Mouse (Mus musculus) cerebellum, adult 2 months (tissue): ENCODE data around the gene Ciapin1. TPM values are rescaled to one million over a fixed set of nuclear protein-coding genes. Genes with fewer than 3 reads are reported as not detected.

Experiments
- DNase-seq, 2 experiments: peaks; one replicate each; pipeline ENCODE4 v3.0.0; 2021
- H3K27ac ChIP-seq: fragments of 200-500 bp; 2 replicates; pipeline ENCODE4 v1.5.1; 2012; ENCODE audit warnings: low read length, control low read depth, inconsistent platforms; ENCODE audit not compliant: insufficient read depth
- H3K27me3 ChIP-seq: fragments of 200-500 bp; 2 replicates; pipeline ENCODE4 v1.6.1; 2012; ENCODE audit warnings: inconsistent platforms, mild to moderate bottlenecking, low read length, moderate library complexity; ENCODE audit not compliant: control insufficient read depth, insufficient read depth
- H3K4me1 ChIP-seq: fragments of 200-500 bp; 2 replicates; pipeline ENCODE4 v1.6.1; 2011; ENCODE audit warnings: low read length; ENCODE audit not compliant: control insufficient read depth, insufficient read depth
- H3K4me3 ChIP-seq: fragments of 200-500 bp; replicated peaks from 2 replicates; pipeline ENCODE3; 2011; ENCODE audit warnings: mild to moderate bottlenecking, low read depth, low read length, control low read depth; ENCODE audit not compliant: insufficient read depth
- CTCF ChIP-seq: fragments of 200-500 bp; IDR thresholded peaks from 2 replicates; pipeline ENCODE4 v1.5.1; 2011; ENCODE audit warnings: low read depth, mild to moderate bottlenecking, control low read depth, low read length, moderate library complexity, borderline replicate concordance; ENCODE audit not compliant: insufficient read depth
- POLR2A ChIP-seq: fragments of 200-500 bp; IDR thresholded peaks from 2 replicates; pipeline ENCODE4 v1.6.1; 2011; ENCODE audit warnings: low read length, control low read depth, borderline replicate concordance; ENCODE audit not compliant: insufficient read depth
- WGBS: fragments of 180-500 bp; shearing (Covaris S2); methylation state at CpG from one replicate; pipeline ENCODE4 v1.1.7; 2018; 5-methylcytosine and 5-hydroxymethylcytosine counted together
- polyA plus RNA-seq: library from polyadenylated mRNA; depleted of rRNA; stranded (reverse); fragments of >200 nt; gene quantifications from 2 replicates; pipeline ENCODE4 v1.2.3, GENCODE M21; 2012

The Ciapin1 gene
- polyA plus RNA-seq, 1 experiment: 58.4 TPM

DNA sequence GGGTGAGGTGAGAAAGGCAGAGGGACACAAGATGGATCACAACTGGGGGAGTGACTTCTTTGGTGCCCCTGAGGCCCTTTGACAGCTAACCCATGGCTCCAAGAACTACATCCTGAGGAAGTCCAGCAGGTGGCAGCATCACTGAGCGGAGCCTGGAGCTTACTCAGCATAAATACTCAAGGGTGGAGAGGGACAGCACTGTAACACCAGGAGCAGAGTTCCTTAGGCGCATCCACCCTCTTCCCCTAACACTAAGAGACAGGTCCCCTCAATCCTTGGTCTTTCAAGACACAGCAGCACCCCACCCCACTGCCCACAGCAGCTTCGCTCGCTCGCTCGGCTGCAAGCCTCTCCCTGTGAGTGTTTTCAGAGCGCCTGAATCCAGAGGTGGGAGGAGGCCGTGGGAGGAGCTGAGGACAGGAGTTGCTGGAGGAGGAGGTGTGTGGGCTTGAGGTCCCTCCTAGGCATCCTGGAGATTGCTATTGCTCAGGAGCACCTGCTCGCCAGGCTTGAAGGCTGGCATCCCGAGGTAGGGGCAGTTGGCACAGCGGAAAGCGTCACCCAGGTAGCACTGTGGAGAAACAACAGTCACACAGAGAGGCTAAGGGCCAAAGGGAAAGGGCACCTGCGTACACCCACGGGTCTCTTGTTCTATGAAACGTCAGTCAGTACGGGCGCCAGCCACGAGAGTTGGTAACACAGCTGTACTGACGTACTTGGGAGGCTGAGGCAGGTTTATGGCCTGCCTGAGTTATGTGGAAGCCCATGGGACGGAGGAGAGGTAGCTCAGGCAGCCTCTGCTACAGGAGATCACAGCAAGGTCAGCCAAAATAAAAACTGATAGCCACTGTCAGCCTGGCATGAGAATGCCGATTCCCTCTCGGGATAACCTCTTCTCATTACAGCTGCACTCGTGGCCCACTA is 15.3 kb downstream of the Ciapin1 start:
- Histone ChIP-seq H3K27me3 (no peaks in the 10 kb centered on the region), H3K4me1 (no peaks in the 10 kb centered on the region; the same call in 1 of the 2 replicates), H3K4me3 (no peak overlapping the region), H3K27ac (no peak overlapping the region)
- peak; percentile 65 for TF ChIP-seq CTCF
- no peak for TF ChIP-seq POLR2A
- peak in 1 of 2 experiments; percentile 51 for DNase-seq
- WGBS: 83% methylated on average over 23 of the region's 23 CpGs

DNA sequence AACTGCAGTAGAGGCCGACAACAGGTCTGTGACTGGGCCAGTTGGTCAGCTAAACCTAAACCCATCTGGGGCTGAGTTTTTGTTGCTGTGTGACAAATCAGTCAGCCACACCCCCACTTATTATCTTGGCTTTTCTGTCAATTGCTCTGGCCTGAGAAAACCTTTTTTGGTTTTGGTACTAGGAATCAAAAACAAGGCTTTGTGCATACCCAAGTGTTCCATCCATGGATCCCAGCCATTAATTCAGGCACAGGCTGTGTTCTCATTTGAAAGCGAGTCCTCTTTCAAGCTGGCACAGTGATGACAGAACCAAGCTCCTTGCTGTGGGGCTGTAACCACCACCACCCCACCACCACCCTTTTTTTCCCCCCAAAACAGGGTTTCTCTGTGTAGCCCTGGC is 16.8 kb downstream of the Ciapin1 start:
- WGBS: 83% methylated on average over 2 of the region's 2 CpGs
- Histone ChIP-seq H3K4me1 (no peaks in the 10 kb centered on the region; the same call in 1 of the 2 replicates), H3K27ac (no peak overlapping the region), H3K4me3 (no peak overlapping the region), H3K27me3 (no peaks in the 10 kb centered on the region)
- TF ChIP-seq CTCF: no peak
- TF ChIP-seq POLR2A: no peak
- DNase-seq: no peak

DNA sequence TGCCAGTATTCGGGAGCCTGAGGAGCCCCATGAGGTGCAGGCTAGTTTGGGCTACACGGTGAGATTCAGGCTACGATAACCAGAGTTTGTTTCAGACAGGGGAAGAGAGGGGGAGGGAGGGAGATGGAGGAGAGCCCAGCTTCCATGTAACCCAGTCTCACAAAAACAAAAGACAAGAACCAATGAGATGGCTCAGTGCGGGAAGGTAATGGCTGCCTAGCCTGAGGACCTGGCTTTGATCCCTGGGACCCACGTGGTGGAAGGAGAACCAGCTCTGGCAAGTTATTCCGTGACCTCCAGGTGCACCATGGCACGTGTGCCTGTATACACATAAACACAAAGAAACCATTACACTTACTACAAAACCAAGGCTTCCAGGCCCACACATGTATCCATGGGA is 17.6 kb downstream of the Ciapin1 start:
- no peak overlapping the region for H3K27ac ChIP-seq
- DNase-seq: no peak
- H3K4me1 ChIP-seq: no peaks in the 10 kb centered on the region; the same call in 1 of the 2 replicates
- TF ChIP-seq POLR2A (no peak), CTCF (no peak)
- WGBS: 79% methylated on average over 7 of the region's 7 CpGs
- H3K27me3 ChIP-seq: no peaks in the 10 kb centered on the region
- H3K4me3 ChIP-seq: no peak overlapping the region

DNA sequence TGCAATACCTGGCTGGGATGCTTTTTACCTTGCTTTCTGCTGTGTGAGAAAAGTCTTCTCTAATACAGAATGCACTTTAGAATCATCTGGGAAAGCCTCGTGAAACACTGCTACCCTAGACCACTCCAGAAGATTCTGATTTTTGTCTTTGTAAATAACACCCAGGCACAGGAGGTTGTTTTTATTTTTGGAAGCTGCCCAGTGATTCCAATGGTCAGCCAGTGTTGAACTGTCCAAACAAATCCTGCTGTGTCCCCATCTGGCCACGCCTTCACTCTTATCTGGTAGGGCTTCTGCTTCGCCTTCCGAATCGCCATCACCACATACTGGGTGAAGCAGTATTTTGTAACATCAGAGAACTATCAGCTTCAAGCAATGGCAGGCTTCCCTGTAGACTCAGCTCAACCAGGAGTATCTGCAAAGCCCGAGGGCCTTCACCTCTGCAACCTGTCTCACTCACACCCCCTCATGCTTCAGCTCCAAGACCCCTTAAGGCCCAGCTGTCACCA is 18.4 kb downstream of the Ciapin1 start:
- TF ChIP-seq POLR2A: no peak
- TF ChIP-seq CTCF: no peak
- Histone ChIP-seq H3K4me1 (no peaks in the 10 kb centered on the region; the same call in 1 of the 2 replicates), H3K27ac (no peak overlapping the region), H3K27me3 (no peaks in the 10 kb centered on the region), H3K4me3 (no peak overlapping the region)
- 40% methylated on average over 6 of the region's 6 CpGs for WGBS
- no peak for DNase-seq

- no peak overlapping the region for H3K4me3 ChIP-seq
- no peak for TF ChIP-seq CTCF
- no peak for TF ChIP-seq POLR2A
- H3K27me3 ChIP-seq: no peaks in the 10 kb centered on the region
- no peaks in the 10 kb centered on the region; the same call in 1 of the 2 replicates for H3K4me1 ChIP-seq
- 90% methylated on average over 11 of the region's 11 CpGs for WGBS
- H3K27ac ChIP-seq: no peak overlapping the region
- DNase-seq: no peak
Measured at GRCm38 (mm10) chr8:94817933-94818332, 20.2 kb downstream of the Ciapin1 start.

GRCm38 (mm10) chr8:94814556-94814955 is 23.6 kb downstream of the Ciapin1 start:
- no peak for DNase-seq
- WGBS: 0% methylated on average over 1 of the region's 1 CpGs
- no peak overlapping the region for H3K4me3 ChIP-seq
- TF ChIP-seq CTCF (peak; percentile 48; the same call in 1 of the 2 replicates), POLR2A (no peak)
- no peak overlapping the region for H3K27ac ChIP-seq
- no peaks in the 10 kb centered on the region for H3K27me3 ChIP-seq
- H3K4me1 ChIP-seq: no peaks in the 10 kb centered on the region

DNA sequence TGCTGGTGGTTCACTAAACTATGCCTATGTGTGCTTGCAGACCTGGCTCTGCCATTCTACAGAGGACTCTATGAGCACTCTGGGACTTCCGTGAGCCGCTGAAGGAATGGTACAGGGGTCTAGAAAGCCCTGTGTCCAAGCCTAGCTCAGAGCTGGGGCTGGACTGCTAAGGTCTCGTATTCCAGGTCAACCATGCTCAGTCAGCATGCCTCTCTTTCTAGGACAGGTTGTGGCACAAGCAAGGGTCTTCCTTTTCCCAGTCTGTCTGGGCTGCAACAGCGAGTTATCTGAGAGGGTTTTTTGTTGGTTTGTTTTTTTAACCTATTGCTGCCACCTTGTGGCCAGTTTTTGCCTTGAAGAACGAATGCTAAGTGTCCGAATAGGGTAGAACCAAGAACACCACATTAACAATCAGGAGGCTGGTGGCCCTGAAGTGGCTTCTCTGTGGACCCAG is 25.5 kb downstream of the Ciapin1 start:
- DNase-seq: peak; percentile 84 to 88
- Histone ChIP-seq H3K27me3 (no peaks in the 10 kb centered on the region), H3K27ac (no peak overlapping the region), H3K4me1 (no peaks in the 10 kb centered on the region), H3K4me3 (peak overlapping the region; percentile 65)
- TF ChIP-seq CTCF (peak; percentile 59; the same call in 1 of the 2 replicates), POLR2A (no peak)
- WGBS: 21% methylated on average over 6 of the region's 6 CpGs

GRCm38 (mm10) chr8:94811654-94812053 is 26.5 kb downstream of the Ciapin1 start:
- DNase-seq: no peak
- H3K4me3 ChIP-seq: no peak overlapping the region
- 94% methylated on average over 6 of the region's 6 CpGs for WGBS
- no peak for TF ChIP-seq POLR2A
- no peak for TF ChIP-seq CTCF
- H3K27me3 ChIP-seq: no peaks in the 10 kb centered on the region
- H3K4me1 ChIP-seq: no peaks in the 10 kb centered on the region
- H3K27ac ChIP-seq: no peak overlapping the region
